Mouse (Mus musculus): ENCODE results near the gene A930033H14Rik.
A peak's percentile ranks its signal among the peaks of the same experiment; 100 is the strongest.

Gene A930033H14Rik

GRCm38 (mm10) chr10:69212542-69213440 is at the start of gene A930033H14Rik:
TSS of gene A930033H14Rik (minus strand) at chr10:69213098.
- peak; percentile 78 for DNase-seq (ENCODE audit: low read depth, low spot score)

DNA sequence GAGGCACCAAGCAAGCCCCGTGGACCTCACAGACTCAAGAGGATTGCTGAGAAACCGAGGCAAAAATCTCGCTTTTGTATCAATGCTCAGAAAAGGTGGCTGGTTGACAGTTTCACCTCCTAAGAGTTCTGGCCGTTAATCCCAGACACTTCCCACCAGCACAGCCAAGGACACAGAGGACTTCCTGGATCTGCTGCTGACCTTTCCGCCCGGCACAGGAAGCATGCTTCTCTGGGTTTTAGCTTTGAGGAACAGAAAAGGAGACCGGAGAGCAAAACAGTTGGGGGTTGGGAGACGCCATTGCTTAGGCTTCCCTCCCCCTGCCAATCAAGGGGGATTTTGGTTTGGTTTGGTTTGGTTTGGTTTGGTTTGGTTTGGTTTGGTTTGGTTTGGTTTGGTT is 47.0 kb upstream of the A930033H14Rik start:
- no peak for DNase-seq (ENCODE audit: low read depth, low spot score)

- DNase-seq (ENCODE audit: low read depth, low spot score), result no peak
These were observed 46.3 kb upstream of the A930033H14Rik start for GRCm38 (mm10) chr10:69259161-69259560.

GRCm38 (mm10) chr10:69258588-69258987 is 45.7 kb upstream of the A930033H14Rik start:
- DNase-seq (ENCODE audit: low read depth, low spot score), result no peak

- no peak for DNase-seq (ENCODE audit: low read depth, low spot score)
These were observed 44.8 kb upstream of the A930033H14Rik start for GRCm38 (mm10) chr10:69257592-69258133.

DNA sequence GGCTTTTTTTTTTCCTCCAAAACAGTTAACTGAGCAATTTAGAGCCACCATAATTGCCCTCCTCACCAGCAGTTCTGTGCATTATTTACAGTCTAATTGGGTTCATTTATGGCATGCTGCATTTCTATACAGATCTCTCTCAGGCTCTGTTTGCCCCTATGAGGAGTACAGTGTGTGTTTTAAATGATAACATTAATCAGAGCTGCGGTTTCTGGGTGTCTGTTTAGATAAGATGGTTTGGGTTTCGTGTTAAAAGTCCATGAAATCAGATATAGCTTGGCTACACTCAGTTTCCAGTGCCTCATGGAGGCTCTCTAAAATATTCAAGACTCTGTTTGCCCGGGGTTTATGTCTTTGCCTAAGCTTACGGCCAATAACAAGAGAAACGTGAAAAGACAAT is 42.7 kb upstream of the A930033H14Rik start:
- DNase-seq (ENCODE audit: low read depth, low spot score), result no peak

DNA sequence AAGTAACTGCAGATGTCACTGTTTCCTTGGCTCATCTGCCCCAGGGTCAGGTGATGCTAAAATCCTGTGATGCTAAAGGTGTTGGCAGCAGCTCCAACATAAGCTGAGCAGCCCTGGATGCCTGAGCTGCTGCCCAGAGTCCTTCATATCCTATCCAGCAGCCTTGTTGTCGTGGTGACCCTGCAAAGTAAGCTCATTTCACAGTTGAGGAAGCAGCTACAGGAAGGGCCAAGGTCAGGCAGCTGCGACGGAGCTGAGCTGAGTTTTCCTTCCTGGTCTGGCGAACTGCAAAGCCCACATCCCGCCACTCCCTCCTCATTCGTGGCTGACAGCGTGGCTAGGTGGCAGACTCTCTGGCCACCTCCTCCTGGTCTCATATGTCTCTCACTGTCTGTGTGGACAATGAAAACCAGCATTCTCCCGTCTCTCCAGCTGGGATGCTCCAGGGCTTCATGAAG is 41.5 kb upstream of the A930033H14Rik start:
- DNase-seq (ENCODE audit: low read depth, low spot score), result peak; percentile 79

DNA sequence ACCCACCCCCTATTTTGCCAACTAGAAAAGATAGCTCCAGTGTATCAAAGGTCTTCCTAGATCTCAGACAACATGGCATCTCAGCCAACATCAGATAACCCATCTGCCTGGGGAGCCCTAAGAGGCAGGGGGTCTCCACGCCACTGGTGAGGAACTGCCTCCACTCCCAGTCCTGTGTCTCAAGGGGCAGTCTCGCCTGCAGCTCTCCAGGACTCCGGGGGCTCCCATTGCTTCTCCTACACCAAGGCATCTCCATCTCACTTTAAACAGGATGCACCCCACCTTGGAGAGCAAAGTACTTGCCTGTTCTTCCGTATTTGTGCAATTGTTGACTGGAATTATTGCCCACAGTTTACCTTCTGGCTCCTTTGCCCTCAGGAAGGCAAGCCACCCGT is 40.8 kb upstream of the A930033H14Rik start:
- no peak for DNase-seq (ENCODE audit: low read depth, low spot score)

DNA sequence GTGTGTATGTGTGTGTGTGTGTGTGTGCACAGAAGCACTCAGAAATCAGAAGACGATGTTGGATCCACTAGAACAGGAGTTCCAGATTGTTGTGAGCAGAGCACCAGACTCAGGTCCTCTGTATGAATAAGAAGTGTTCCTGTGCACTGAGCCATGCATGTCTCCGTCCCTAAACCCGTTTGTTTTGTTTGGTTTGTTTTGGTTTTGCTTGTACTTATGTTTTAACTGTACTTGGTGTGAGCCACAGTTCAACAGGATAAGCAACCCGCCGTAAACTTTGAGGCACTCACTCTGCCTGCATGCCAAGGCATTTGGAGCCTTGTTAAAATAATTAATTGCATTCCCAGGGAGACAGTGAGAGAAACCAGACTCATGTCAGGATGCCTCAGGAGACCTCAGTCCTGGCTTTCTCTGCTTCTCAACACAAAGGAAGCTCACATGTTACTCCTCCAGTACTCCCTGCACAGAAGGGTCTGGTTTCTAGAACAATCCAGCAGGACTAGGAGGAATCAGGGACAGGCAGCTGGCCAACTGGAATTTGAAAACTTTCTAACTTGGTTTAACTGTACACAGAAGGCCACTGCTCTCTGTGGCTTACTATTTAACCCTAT is 40.3 kb upstream of the A930033H14Rik start:
- DNase-seq (ENCODE audit: low read depth, low spot score), result peak; percentile 78

DNA sequence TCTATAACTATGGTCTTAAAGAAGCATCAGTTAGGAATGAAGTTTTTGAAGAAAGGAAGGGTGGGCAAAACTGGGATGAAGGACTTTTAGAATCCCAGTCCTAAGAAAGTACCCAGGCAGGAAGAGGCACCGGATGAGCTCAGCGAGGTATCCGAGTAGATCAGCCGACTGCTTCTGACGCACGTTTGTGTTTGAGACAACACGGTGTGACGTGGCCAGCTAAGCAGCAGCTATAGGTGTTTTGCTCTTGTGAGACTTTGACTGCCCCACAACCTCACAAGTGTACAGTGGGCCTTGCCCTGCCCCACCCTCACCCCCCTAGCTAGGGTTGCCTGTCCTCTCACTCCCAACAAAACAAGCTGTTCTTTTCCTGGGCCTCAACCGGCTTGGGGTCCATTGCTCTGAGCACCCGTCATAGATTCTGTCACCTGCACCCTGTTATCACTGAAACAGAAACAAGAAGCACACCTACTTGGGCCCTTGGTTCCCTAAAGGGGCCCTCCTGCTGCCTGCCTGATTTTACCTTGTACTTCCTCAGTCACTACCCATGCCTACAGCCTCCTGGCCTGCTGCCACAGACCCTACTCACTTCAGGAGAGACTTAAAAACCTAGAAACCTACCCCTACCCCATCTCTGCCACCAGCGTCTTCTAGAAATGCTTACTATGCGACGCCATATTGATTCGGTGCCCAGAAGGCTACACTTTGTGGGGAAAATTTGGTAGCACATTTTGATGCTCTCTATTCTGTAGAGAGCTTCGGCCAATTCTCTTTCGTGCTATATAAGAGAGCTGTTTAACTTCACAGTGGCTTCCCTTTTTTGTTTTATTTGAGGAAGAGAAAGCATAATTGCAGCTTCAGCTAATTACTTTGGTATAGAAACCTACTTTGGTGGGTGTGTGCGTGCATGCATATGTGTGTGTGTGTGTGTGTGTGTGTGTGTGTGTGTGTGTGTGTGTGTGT is 39.5 kb upstream of the A930033H14Rik start:
- DNase-seq (ENCODE audit: low read depth, low spot score), result peak; percentile 89

DNA sequence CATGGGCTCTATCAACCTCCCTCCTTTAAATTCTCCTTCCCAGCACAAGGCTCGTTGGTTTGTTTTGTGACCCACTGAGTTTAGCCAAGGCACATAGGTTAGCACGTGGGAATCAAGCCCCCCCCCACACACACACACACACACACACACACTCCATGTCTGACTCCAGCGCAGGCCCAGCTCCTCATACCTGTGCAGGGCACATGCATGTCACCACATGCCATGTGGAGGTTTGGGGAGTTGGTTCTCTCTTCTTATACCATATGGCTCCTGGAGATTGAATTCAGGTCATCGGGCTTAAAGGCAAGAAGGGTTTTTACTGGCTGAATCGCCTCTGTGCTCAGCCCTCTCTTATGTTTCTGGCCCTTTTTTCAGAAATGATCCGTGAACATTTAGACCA is 38.4 kb upstream of the A930033H14Rik start:
- no peak for DNase-seq (ENCODE audit: low read depth, low spot score)

- no peak for DNase-seq (ENCODE audit: low read depth, low spot score)
These were observed 35.6 kb upstream of the A930033H14Rik start for GRCm38 (mm10) chr10:69248261-69249160.

DNA sequence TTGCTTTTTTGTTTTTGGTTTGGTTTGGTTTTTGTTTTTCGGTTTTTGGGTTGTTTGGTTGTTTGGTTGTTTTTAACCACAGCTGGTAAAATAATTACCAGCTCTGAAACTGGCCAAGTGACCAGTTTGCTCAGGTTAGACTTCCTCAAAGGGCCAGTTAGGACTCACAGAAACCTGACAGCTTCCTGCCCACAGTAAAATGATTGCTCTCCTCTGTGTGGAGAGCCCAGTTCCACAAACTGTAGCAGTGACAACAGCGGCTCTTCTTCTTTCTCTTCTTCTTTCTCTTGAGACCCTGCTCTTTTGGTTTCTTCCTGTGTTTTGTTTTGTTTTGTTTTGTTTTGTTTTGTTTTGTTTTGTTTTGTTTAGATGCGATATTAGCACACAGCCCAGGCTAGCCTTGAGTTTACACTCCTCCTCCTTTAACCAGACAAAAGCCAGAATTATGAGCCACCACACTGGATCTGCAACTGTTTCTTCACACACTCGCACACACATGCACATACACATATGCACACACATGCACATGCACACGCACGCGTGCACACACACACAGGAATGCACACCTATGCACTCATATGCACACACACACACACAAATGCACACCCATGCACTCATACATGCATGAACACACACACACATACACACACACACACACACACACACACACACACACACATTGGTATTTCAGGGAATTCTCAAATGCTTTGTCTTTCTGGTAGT is 34.6 kb upstream of the A930033H14Rik start:
- DNase-seq (ENCODE audit: low read depth, low spot score), result peak; percentile 66

DNA sequence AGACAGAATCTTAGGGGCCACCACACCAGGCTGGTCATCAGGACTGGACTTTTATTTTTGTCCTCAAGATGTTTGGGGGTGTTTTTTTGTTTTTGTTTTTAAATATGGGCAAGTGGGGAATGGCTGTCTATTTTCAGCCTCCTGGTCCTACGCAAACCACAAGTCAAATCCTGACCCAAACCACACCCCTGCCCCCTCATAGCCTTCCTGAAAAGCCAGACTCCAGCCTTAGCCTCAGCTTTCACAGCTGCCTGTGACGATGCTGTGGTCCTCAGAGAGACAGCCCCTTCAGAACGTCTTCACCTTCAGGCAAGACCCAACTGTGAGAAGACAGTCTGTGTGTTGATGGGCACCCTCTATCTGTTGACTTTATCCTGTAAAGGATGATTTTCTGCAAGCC is 33.9 kb upstream of the A930033H14Rik start:
- DNase-seq (ENCODE audit: low read depth, low spot score), result no peak

DNA sequence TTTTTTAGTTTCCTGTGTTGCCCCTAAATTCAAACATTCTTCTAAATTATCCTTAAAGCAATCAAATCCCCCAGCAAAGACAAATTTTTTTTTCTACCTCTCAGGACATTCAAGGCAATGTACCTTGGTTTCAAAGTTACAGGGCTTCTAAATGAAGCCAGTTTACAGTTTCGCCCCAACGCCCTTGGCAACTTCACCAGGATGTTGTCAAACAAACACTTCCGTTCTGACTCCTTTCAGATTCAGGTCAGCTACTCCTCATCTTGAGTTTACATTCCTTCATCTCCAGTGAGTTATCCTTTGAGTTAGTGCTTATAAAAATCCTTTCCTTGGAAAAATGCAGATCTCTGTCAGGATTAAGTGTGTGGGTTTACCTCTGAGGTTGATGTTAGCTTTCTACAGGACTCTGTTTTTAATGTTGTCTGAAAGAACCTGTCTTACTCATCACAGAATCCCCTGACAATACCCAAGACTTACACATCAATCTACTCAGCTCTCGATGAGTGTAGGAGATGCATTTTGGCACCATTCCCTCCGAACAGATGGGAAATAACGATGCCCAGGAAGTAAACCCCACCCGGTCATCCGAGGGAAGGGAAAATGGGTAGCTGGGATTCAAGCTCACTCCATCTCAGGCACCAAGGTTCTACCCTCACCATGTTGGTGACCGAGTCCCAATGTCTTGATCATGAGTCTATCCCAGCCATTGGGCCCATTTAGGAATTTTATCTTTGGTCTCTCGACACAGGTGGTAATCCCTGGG is 33.2 kb upstream of the A930033H14Rik start:
- DNase-seq (ENCODE audit: low read depth, low spot score), result peak; percentile 65

DNA sequence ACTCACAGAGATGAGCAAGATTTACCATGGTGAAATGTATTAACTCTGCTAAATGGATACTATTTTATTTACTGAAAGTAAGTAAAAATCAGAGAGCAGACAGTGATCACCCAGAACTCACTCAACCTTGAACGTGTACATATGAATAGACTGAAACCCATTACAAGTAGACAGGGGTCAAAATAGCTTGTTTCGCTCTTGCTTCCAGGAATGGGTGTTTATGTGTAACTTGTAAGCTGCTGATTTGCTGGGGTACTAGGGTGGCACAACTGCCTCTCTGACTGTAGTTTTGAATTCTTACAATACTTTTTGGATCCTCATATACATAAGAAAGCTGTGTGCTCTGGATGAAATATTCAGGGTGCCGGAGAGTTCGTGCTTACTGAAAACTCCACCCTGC is 32.3 kb upstream of the A930033H14Rik start:
- peak; percentile 36 for DNase-seq (ENCODE audit: low read depth, low spot score)

DNA sequence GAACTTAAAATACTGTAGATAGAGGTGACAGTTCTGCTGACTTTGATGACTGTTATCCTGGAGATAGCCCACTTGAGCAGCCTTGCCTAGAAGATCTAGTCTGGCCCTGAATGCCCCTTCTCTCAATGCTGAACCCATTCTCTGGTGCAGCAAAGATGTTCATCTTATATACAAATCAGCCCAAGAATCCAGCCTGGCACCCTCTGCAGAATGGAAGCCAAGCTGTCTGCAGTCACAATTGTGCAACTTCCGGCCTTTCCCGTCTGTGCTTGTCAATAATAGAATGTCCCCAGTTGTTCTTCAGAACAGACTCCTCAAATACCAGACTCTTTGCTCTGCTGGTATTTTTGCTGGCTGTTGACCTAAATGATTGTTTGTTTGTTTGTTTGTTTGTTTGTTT is 27.6 kb upstream of the A930033H14Rik start:
- no peak for DNase-seq (ENCODE audit: low read depth, low spot score)

GRCm38 (mm10) chr10:69238311-69238710 is 25.4 kb upstream of the A930033H14Rik start:
- DNase-seq (ENCODE audit: low read depth, low spot score), result no peak

DNA sequence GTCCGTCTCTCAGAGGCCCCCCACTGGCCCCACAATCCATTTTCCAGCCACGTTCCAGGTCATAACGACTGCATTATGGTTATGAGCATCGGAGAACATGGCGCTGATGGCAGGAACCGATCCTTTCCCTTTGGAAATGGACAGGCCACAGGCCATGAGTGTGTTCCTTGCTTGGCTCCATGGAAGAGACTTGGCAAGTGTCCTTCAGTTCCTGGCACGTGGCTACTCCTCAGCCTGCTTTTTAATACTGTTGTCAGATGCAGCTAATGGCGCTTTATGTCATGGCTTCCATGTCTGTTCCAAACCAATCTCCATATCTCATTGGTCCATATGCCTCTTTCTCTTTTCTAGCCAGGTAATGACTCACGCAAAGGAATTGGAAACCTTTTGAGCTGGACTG is 24.9 kb upstream of the A930033H14Rik start:
- no peak for DNase-seq (ENCODE audit: low read depth, low spot score)
